Mouse (Mus musculus) embryonic facial prominence, embryonic 10.5 days (tissue): ENCODE results near the gene Megf9. TPM values are rescaled to one million over a fixed set of nuclear protein-coding genes. Genes with fewer than 3 reads are reported as not detected.

Source experiments
- DNase-seq: peaks from one replicate; pipeline ENCODE4 v3.0.0-alpha.2; 2017; ENCODE audit warnings: low spot score
- H3K27ac ChIP-seq: fragments of 300-500 bp; sonication (generic); replicated peaks from 2 replicates; pipeline ENCODE4 v1.5.1; 2016; ENCODE audit warnings: mild to moderate bottlenecking
- H3K27me3 ChIP-seq: fragments of 300-500 bp; sonication (generic); replicated peaks from 2 replicates; pipeline ENCODE4 v1.6.1; 2016; ENCODE audit warnings: low read depth, mild to moderate bottlenecking; ENCODE audit not compliant: poor library complexity, severe bottlenecking
- H3K36me3 ChIP-seq: fragments of 300-500 bp; sonication (generic); replicated peaks from 2 replicates; pipeline ENCODE4 v1.6.1; 2016; ENCODE audit warnings: mild to moderate bottlenecking, moderate library complexity
- H3K4me1 ChIP-seq: fragments of 300-500 bp; sonication (generic); 2 replicates; pipeline ENCODE4 v1.6.1; 2016
- H3K4me3 ChIP-seq: fragments of 300-500 bp; sonication (generic); 2 replicates; pipeline ENCODE4 v1.5.1; 2016; ENCODE audit warnings: mild to moderate bottlenecking, moderate library complexity
- H3K9me3 ChIP-seq: fragments of 300-500 bp; sonication (generic); 2 replicates; pipeline ENCODE4 v1.6.1; 2016; ENCODE audit warnings: mild to moderate bottlenecking
- WGBS: fragments of 180-500 bp; shearing (Covaris S2); methylation state at CpG from one replicate; pipeline ENCODE4 v1.1.7; 2016; 5-methylcytosine and 5-hydroxymethylcytosine counted together
- polyA plus RNA-seq: library from polyadenylated mRNA; unstranded; fragments of >200 nt; fragmentation: Nextera tagmentation; extraction: Ambion mirVana; gene quantifications from 2 replicates; pipeline ENCODE4 v1.2.1, GENCODE M21; 2016

Megf9 gene
- polyA plus RNA-seq, 1 experiment from 2014 or later: 12.6 TPM

DNA sequence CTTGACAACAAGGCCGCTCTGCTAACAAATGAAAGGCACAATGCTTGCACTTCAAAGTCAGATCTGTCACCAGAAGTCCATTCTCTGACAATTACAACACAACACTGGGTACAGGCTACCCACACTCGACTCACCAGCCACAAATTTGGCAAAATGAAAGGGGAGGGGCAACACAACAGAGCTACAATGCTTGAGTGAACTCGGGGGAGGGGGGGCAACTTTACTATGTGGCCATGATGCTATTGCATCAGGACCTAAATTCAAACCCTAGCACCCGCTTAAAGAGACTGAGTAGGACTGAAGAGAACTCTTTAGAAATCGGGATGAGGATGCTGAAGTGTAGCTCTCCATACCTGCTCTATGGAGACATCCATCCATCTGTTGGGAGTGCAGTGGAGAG is 135.3 kb downstream of the Megf9 start:
- peaks cover 73% of the 10 kb centered on the region for H3K36me3 ChIP-seq

DNA sequence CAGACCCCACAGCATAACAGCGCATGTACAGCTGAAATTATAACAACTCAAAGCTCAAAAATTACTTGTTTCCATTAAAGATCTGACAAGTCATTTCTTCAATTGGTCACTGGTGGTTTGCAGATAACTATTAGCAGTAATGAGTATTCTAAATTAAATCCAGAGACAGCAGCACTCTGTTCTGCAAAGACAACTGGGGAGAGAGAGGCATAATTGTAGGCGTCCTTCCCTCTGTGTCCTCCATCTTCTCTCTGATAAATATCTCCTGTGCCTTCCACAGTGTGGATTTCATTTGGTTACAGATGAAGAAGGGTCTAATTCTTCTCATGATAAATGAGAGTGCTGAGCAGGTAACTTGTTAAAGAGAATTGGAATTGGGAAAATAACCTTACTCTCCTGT is 135.7 kb downstream of the Megf9 start:
- H3K27ac ChIP-seq: no peak overlapping the region
- H3K36me3 ChIP-seq: peaks cover 75% of the 10 kb centered on the region
- no peaks in the 10 kb centered on the region for H3K27me3 ChIP-seq
- no peak for DNase-seq
- no peak overlapping the region for H3K4me3 ChIP-seq
- no peaks in the 10 kb centered on the region for H3K9me3 ChIP-seq
- WGBS: 86% methylated on average over 2 of the region's 2 CpGs
- no peaks in the 10 kb centered on the region for H3K4me1 ChIP-seq

More for the DNA sequence above, 135.3 kb downstream of the Megf9 start:
- no peak for DNase-seq
- WGBS: 90% methylated on average over 5 of the region's 5 CpGs
- Histone ChIP-seq H3K27me3 (no peaks in the 10 kb centered on the region), H3K27ac (no peak overlapping the region), H3K4me3 (no peak overlapping the region), H3K9me3 (no peaks in the 10 kb centered on the region), H3K4me1 (no peaks in the 10 kb centered on the region)

DNA sequence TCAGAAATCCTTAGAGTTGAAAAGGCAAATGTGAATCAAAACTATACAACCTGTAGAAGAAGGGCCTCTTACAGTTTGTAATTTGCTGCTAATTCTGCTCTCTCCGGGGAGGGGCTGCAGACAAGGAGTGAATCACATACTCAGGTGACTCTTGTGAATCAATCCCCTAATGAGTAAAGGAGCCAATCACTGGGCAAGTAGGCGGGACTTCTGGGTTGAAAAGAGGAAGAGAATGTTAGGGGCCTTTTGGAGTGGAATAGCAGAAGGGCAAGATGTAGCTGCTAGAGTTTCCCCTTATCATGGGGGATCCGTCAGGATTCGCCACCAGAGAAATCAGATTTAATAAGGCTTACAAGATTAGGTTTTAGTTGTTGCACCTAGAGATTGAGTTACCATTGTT is 136.7 kb downstream of the Megf9 start:
- 80% methylated on average over 4 of the region's 4 CpGs for WGBS
- H3K4me3 ChIP-seq: no peak overlapping the region
- H3K27me3 ChIP-seq: no peaks in the 10 kb centered on the region
- H3K27ac ChIP-seq: no peak overlapping the region
- no peaks in the 10 kb centered on the region for H3K9me3 ChIP-seq
- no peaks in the 10 kb centered on the region for H3K4me1 ChIP-seq
- no peak for DNase-seq
- peaks cover 77% of the 10 kb centered on the region for H3K36me3 ChIP-seq

GRCm38 (mm10) chr4:70396701-70397100 is 138.1 kb downstream of the Megf9 start:
- WGBS: 93% methylated on average over 5 of the region's 5 CpGs
- Histone ChIP-seq H3K9me3 (no peaks in the 10 kb centered on the region), H3K27me3 (no peaks in the 10 kb centered on the region), H3K27ac (no peak overlapping the region), H3K4me3 (no peak overlapping the region), H3K36me3 (peaks cover 76% of the 10 kb centered on the region), H3K4me1 (no peaks in the 10 kb centered on the region)
- DNase-seq: no peak

DNA sequence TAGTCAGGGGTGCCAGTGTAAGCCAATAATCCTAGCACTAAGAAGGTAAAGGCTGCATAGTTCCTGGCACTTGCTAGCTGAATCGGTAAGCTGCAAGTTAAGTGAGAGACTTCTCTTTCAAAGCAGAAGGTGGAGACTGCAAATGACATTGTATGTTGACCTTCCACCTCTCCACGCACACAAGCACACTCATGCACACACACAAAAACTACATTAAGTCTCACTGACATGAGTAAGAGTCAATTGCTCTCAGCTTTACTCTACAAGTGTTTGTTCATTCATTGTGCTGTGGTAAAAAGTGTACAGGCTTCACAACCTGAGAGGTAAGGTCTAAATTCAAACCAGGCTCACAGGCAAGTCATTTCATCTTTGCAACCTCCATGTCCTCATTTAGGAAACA is 140.1 kb downstream of the Megf9 start:
- H3K36me3 ChIP-seq: peaks cover 74% of the 10 kb centered on the region
- DNase-seq: no peak
- WGBS: 87% methylated on average over 2 of the region's 2 CpGs
- no peaks in the 10 kb centered on the region for H3K27me3 ChIP-seq
- H3K9me3 ChIP-seq: no peaks in the 10 kb centered on the region
- H3K4me3 ChIP-seq: no peak overlapping the region
- no peak overlapping the region for H3K27ac ChIP-seq
- no peaks in the 10 kb centered on the region for H3K4me1 ChIP-seq

- Histone ChIP-seq H3K27me3 (no peaks in the 10 kb centered on the region), H3K9me3 (no peaks in the 10 kb centered on the region)
- 94% methylated on average over 11 of the region's 11 CpGs for WGBS
Observed at GRCm38 (mm10) chr4:70391760-70392372, 142.9 kb downstream of the Megf9 start.

DNA sequence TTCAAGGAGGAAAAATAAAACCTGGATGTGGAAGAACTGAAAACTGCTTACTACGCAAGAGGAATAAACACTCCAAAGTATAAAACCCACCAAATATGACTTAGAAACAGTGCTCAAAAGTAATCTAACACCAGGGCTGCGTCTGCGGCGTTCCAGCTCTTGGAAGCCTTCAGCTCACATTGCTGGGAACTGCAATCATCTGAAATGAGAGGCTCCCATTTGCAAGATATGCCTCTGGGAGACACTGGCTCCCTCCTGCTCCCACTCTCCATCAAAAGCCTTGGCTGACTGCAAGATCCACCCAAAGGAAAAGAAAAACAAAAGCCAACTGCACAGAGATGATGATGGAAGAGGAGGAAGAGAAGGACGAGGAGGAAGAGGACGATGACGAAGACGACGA is 143.7 kb downstream of the Megf9 start:
- DNase-seq: no peak
- H3K4me1 ChIP-seq: no peaks in the 10 kb centered on the region
- H3K27me3 ChIP-seq: no peaks in the 10 kb centered on the region
- no peak overlapping the region for H3K27ac ChIP-seq
- H3K9me3 ChIP-seq: no peaks in the 10 kb centered on the region
- 92% methylated on average over 9 of the region's 9 CpGs for WGBS
- peaks cover 48% of the 10 kb centered on the region for H3K36me3 ChIP-seq
- H3K4me3 ChIP-seq: no peak overlapping the region

More at GRCm38 (mm10) chr4:70391760-70392372, 142.9 kb downstream of the Megf9 start:
- no peaks in the 10 kb centered on the region for H3K4me1 ChIP-seq
- no peak overlapping the region for H3K4me3 ChIP-seq
- peaks cover 56% of the 10 kb centered on the region for H3K36me3 ChIP-seq
- DNase-seq: no peak
- no peak overlapping the region for H3K27ac ChIP-seq

- no peak for DNase-seq
- Histone ChIP-seq H3K9me3 (no peaks in the 10 kb centered on the region), H3K27ac (no peak overlapping the region), H3K4me1 (no peaks in the 10 kb centered on the region), H3K27me3 (no peaks in the 10 kb centered on the region), H3K4me3 (no peak overlapping the region), H3K36me3 (peaks cover 16% of the 10 kb centered on the region)
- 90% methylated on average over 5 of the region's 5 CpGs for WGBS
Observed at GRCm38 (mm10) chr4:70386206-70386605, 148.6 kb downstream of the Megf9 start.

DNA sequence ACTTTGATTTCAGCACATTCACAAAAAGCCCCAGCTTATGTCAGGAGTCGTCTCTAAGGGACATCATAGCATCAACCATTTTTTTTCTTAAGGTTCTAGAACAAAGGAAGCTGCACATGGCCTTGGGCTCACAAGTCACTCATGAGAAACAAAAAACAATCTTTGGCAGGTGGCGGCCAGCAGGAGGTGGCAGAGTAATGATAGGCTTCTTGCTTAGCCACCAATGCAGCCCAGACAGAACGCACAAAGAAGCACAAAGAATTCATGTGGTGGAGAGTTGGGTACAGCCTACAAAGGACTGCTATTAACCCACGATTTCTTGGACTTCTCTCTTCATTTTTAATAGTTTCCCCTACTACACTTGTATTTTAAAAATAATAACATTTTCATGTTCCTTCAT is 157.4 kb downstream of the Megf9 start:
- 79% methylated on average over 4 of the region's 4 CpGs for WGBS
- H3K36me3 ChIP-seq: peaks cover 66% of the 10 kb centered on the region
- no peaks in the 10 kb centered on the region for H3K4me1 ChIP-seq
- no peaks in the 10 kb centered on the region for H3K9me3 ChIP-seq
- no peak for DNase-seq
- H3K4me3 ChIP-seq: no peak overlapping the region
- no peaks in the 10 kb centered on the region for H3K27me3 ChIP-seq
- no peak overlapping the region for H3K27ac ChIP-seq

Other genes with a start within 250 kb of the Megf9 start
- 31.1 and 34.5 TPM in 2 replicates for gene Cdk5rap2, start 124.6 kb downstream of the Megf9 start, polyA plus RNA-seq